ENCODE assay signal across 7 mouse cellular contexts in genomic region chr7:127341861-127342260, GRCm38 (mm10). TPM values are rescaled to one million over a fixed set of nuclear protein-coding genes. Genes with fewer than 3 reads are reported as not detected.
DNase-seq lines count a peak whose midpoint lies in the region; ATAC-seq and TF ChIP-seq lines count a peak whose summit lies in the region.
"Not testable (repeated sequence)": the region's sequence is repeated elsewhere in the genome, so short reads cannot be mapped to it uniquely, and the experiment has no call there.

No protein-coding gene starts in this region.

- WGBS in forebrain, embryonic 13.5 days: 95% methylated on average over 6 of the region's 6 CpGs
- WGBS in kidney, adult 2 months: 77% methylated on average over 6 of the region's 6 CpGs
- WGBS in kidney, embryonic 16.5 days: 92% methylated on average over 6 of the region's 6 CpGs
- 85% methylated on average over 6 of the region's 6 CpGs for WGBS in liver, adult 2 months
- WGBS in lung, postnatal 0 days: 76% methylated on average over 6 of the region's 6 CpGs
- 91% methylated on average over 6 of the region's 6 CpGs for WGBS in midbrain, embryonic 11.5 days

- not testable (repeated sequence) for H3K4me2 ChIP-seq in forebrain, embryonic 13.5 days; kidney, embryonic 16.5 days (replicated peaks; ENCODE audit: low read depth, low read length); lung, postnatal 0 days (replicated peaks; ENCODE audit: low read depth, low read length); midbrain, embryonic 11.5 days

- not testable (repeated sequence) for TF ChIP-seq CTCF in kidney, adult 2 months (conservative IDR thresholded peaks at IDR 0.05; ENCODE audit: insufficient read depth, insufficient read length, low read depth, low read length); liver, adult 2 months (IDR thresholded peaks at IDR 0.05; ENCODE audit: low read depth, low read length); lung, postnatal 0 days (IDR thresholded peaks at IDR 0.05)

- H3K4me3 ChIP-seq in forebrain, embryonic 13.5 days; kidney, adult 2 months (ENCODE audit: insufficient read depth, low read depth, low read length); kidney, embryonic 16.5 days (ENCODE audit: low read length); liver, adult 2 months (ENCODE audit: insufficient read depth, low read depth, low read length); lung, postnatal 0 days (ENCODE audit: low read depth, low read length); midbrain, embryonic 11.5 days (ENCODE audit: low read depth, low read length): not testable (repeated sequence)

- peak overlapping the region; percentile 21 for H3K9ac ChIP-seq in forebrain, embryonic 13.5 days
- H3K9ac ChIP-seq in kidney, embryonic 16.5 days (replicated peaks; ENCODE audit: low read length); liver, adult 2 months (ENCODE audit: low read depth, low read length); lung, postnatal 0 days (replicated peaks; ENCODE audit: low read depth); midbrain, embryonic 11.5 days (ENCODE audit: low read length): not testable (repeated sequence)

- ATAC-seq in forebrain, embryonic 13.5 days; kidney, embryonic 16.5 days (ENCODE audit: low FRiP score, low TSS enrichment); lung, postnatal 0 days; midbrain, embryonic 11.5 days (ENCODE audit: low FRiP score): not testable (repeated sequence)

- H3K36me3 ChIP-seq in forebrain, embryonic 13.5 days (ENCODE audit: poor library complexity, severe bottlenecking): peaks cover 32% of the 10 kb centered on the region
- H3K36me3 ChIP-seq in kidney, adult 2 months (ENCODE audit: control insufficient read depth, insufficient read depth, low read length); liver, adult 2 months (ENCODE audit: control insufficient read depth, insufficient read depth, low read length); lung, postnatal 0 days (ENCODE audit: insufficient read depth, low read length); midbrain, embryonic 11.5 days (ENCODE audit: control insufficient read depth, insufficient read depth, low read length): not testable (repeated sequence)
- peaks cover 23% of the 10 kb centered on the region for H3K36me3 ChIP-seq in kidney, embryonic 16.5 days (ENCODE audit: insufficient read depth, low read length)

- not testable (repeated sequence) for TF ChIP-seq EP300 in lung, postnatal 0 days (IDR thresholded peaks at IDR 0.05)

- H3K79me2 ChIP-seq in liver, adult 2 months (ENCODE audit: control insufficient read depth, insufficient read depth, low read length): peaks cover 13% of the 10 kb centered on the region; the same call in 1 of the 2 replicates

- not testable (repeated sequence) for H3K27ac ChIP-seq in forebrain, embryonic 13.5 days; lung, postnatal 0 days (ENCODE audit: low read length); midbrain, embryonic 11.5 days (ENCODE audit: low read depth, low read length)
- H3K27ac ChIP-seq in kidney, adult 2 months (ENCODE audit: insufficient read depth, low read depth, low read length): peak overlapping the region; percentile 64
- H3K27ac ChIP-seq in kidney, embryonic 16.5 days (ENCODE audit: low read length): peak overlapping the region; percentile 74
- H3K27ac ChIP-seq in liver, adult 2 months (replicated peaks; ENCODE audit: insufficient read depth, low read depth, low read length): peak overlapping the region; percentile 3; the same call in 1 of the 2 replicates

- peaks cover 17% of the 10 kb centered on the region for H3K4me1 ChIP-seq in forebrain, embryonic 13.5 days
- H3K4me1 ChIP-seq in kidney, adult 2 months (ENCODE audit: control insufficient read depth, insufficient read depth, low read length): peaks cover 32% of the 10 kb centered on the region
- peaks cover 18% of the 10 kb centered on the region for H3K4me1 ChIP-seq in kidney, embryonic 16.5 days (ENCODE audit: insufficient read depth, low read length)
- peaks cover 13% of the 10 kb centered on the region for H3K4me1 ChIP-seq in liver, adult 2 months (ENCODE audit: control insufficient read depth, insufficient read depth, low read length)
- not testable (repeated sequence) for H3K4me1 ChIP-seq in lung, postnatal 0 days (ENCODE audit: insufficient read depth, low read depth, low read length)
- H3K4me1 ChIP-seq in midbrain, embryonic 11.5 days (ENCODE audit: control insufficient read depth, insufficient read depth, low read length): peaks cover 13% of the 10 kb centered on the region

- not testable (repeated sequence) for TF ChIP-seq POLR2A in kidney, adult 2 months (IDR thresholded peaks at IDR 0.05; ENCODE audit: low read depth, low read length); liver, adult 2 months (IDR thresholded peaks at IDR 0.05; ENCODE audit: extremely low read depth, insufficient read depth, low read length)

- H3K9me3 ChIP-seq in forebrain, embryonic 13.5 days (replicated peaks); kidney, embryonic 16.5 days (ENCODE audit: low read length); lung, postnatal 0 days (ENCODE audit: low read length); midbrain, embryonic 11.5 days (ENCODE audit: control insufficient read depth, low read length): not testable (repeated sequence)

- not testable (repeated sequence) for H3K27me3 ChIP-seq in forebrain, embryonic 13.5 days; kidney, adult 2 months (replicated peaks; ENCODE audit: control insufficient read depth, insufficient read depth, low read length); kidney, embryonic 16.5 days (ENCODE audit: insufficient read depth, low read length); liver, adult 2 months (ENCODE audit: control insufficient read depth, insufficient read depth, low read length); lung, postnatal 0 days (replicated peaks; ENCODE audit: insufficient read depth, low read length); midbrain, embryonic 11.5 days (ENCODE audit: control insufficient read depth, insufficient read depth, low read length)

- DNase-seq in kidney, adult 2 months: peak; percentile 3
- not testable (repeated sequence) for DNase-seq in liver, adult 2 months (ENCODE audit: extremely low read depth, low read depth, low spot score)
- peak; percentile 44 for DNase-seq in lung, postnatal 0 days (ENCODE audit: low spot score)
- DNase-seq in lung, postnatal 25 days (ENCODE audit: low spot score): peak; percentile 34
- peak; percentile 28 for DNase-seq in midbrain, embryonic 11.5 days (ENCODE audit: low spot score, missing footprints)

RNA-seq across cellular contexts. Expression of gene Zfp768, which starts 3.5 kb away (rescaled TPM):
- polyA plus RNA-seq in forebrain, embryonic 13.5 days (2015; fragmentation: Nextera tagmentation; extraction: Ambion mirVana): 11.8 and 12.6 TPM in 2 replicates
- 36.7 and 52.0 TPM in 2 replicates for polyA plus RNA-seq in kidney, adult 2 months (2012; rRNA removed)
- 25.4 and 25.5 TPM in 2 replicates for polyA plus RNA-seq in kidney, embryonic 16.5 days (2015; fragmentation: Nextera tagmentation; extraction: Ambion mirVana)
- total RNA-seq in liver, adult 2 months (2014; rRNA removed): 7.7 and 9.5 TPM in 2 replicates
- 21.2 and 28.0 TPM in 2 replicates for polyA plus RNA-seq in liver, adult 2 months (2012; rRNA removed)
- 12.5 and 12.8 TPM in 2 replicates for polyA plus RNA-seq in lung, postnatal 0 days (2015; fragmentation: Nextera tagmentation; extraction: Ambion mirVana)
- polyA plus RNA-seq in midbrain, embryonic 11.5 days (2014; fragmentation: Nextera tagmentation; extraction: Ambion mirVana): 5.8 and 7.5 TPM in 2 replicates

RNA-seq across cellular contexts. Expression of gene Zfp747, which starts 34.0 kb away (rescaled TPM):
- polyA plus RNA-seq in forebrain, embryonic 13.5 days (2015; fragmentation: Nextera tagmentation; extraction: Ambion mirVana): 6.4 and 8.6 TPM in 2 replicates
- polyA plus RNA-seq in kidney, adult 2 months (2012; rRNA removed): 6.5 and 7.2 TPM in 2 replicates
- 10.6 and 11.3 TPM in 2 replicates for polyA plus RNA-seq in kidney, embryonic 16.5 days (2015; fragmentation: Nextera tagmentation; extraction: Ambion mirVana)
- total RNA-seq in liver, adult 2 months (2014; rRNA removed): 3.6 and 3.7 TPM in 2 replicates
- 3.0 and 4.0 TPM in 2 replicates for polyA plus RNA-seq in liver, adult 2 months (2012; rRNA removed)
- 7.3 and 7.9 TPM in 2 replicates for polyA plus RNA-seq in lung, postnatal 0 days (2015; fragmentation: Nextera tagmentation; extraction: Ambion mirVana)
- polyA plus RNA-seq in midbrain, embryonic 11.5 days (2014; fragmentation: Nextera tagmentation; extraction: Ambion mirVana): 6.4 and 6.5 TPM in 2 replicates

RNA-seq across cellular contexts. Expression of gene 9130019O22Rik, which starts 45.1 kb away (rescaled TPM):
- 5.3 and 5.5 TPM in 2 replicates for polyA plus RNA-seq in forebrain, embryonic 13.5 days (2015; fragmentation: Nextera tagmentation; extraction: Ambion mirVana)
- polyA plus RNA-seq in kidney, adult 2 months (2012; rRNA removed): 3.3 and 3.4 TPM in 2 replicates
- 6.8 and 7.0 TPM in 2 replicates for polyA plus RNA-seq in kidney, embryonic 16.5 days (2015; fragmentation: Nextera tagmentation; extraction: Ambion mirVana)
- total RNA-seq in liver, adult 2 months (2014; rRNA removed): 2.0 and 2.3 TPM in 2 replicates
- polyA plus RNA-seq in liver, adult 2 months (2012; rRNA removed): 1.6 and 2.0 TPM in 2 replicates
- polyA plus RNA-seq in lung, postnatal 0 days (2015; fragmentation: Nextera tagmentation; extraction: Ambion mirVana): 4.7 and 5.4 TPM in 2 replicates
- 6.1 and 6.5 TPM in 2 replicates for polyA plus RNA-seq in midbrain, embryonic 11.5 days (2014; fragmentation: Nextera tagmentation; extraction: Ambion mirVana)

RNA-seq across cellular contexts. Expression of gene Itgal, which starts 45.8 kb away (rescaled TPM):
- polyA plus RNA-seq in forebrain, embryonic 13.5 days (2015; fragmentation: Nextera tagmentation; extraction: Ambion mirVana): 0.19 and 0.26 TPM in 2 replicates
- polyA plus RNA-seq in kidney, adult 2 months (2012; rRNA removed): 2.9 and 7.2 TPM in 2 replicates
- polyA plus RNA-seq in kidney, embryonic 16.5 days (2015; fragmentation: Nextera tagmentation; extraction: Ambion mirVana): 1.0 and 1.4 TPM in 2 replicates
- 4.3 and 5.2 TPM in 2 replicates for total RNA-seq in liver, adult 2 months (2014; rRNA removed)
- 3.9 and 6.8 TPM in 2 replicates for polyA plus RNA-seq in liver, adult 2 months (2012; rRNA removed)
- 3.7 and 3.8 TPM in 2 replicates for polyA plus RNA-seq in lung, postnatal 0 days (2015; fragmentation: Nextera tagmentation; extraction: Ambion mirVana)
- 0.63 and 0.69 TPM in 2 replicates for polyA plus RNA-seq in midbrain, embryonic 11.5 days (2014; fragmentation: Nextera tagmentation; extraction: Ambion mirVana)

RNA-seq across cellular contexts. Expression of gene E430018J23Rik, which starts 51.6 kb away (rescaled TPM):
- 6.0 and 7.2 TPM in 2 replicates for polyA plus RNA-seq in forebrain, embryonic 13.5 days (2015; fragmentation: Nextera tagmentation; extraction: Ambion mirVana)
- 5.5 and 7.4 TPM in 2 replicates for polyA plus RNA-seq in kidney, adult 2 months (2012; rRNA removed)
- 8.3 and 8.8 TPM in 2 replicates for polyA plus RNA-seq in kidney, embryonic 16.5 days (2015; fragmentation: Nextera tagmentation; extraction: Ambion mirVana)
- total RNA-seq in liver, adult 2 months (2014; rRNA removed): 4.9 and 5.8 TPM in 2 replicates
- polyA plus RNA-seq in liver, adult 2 months (2012; rRNA removed): 5.4 and 7.7 TPM in 2 replicates
- 3.7 and 4.6 TPM in 2 replicates for polyA plus RNA-seq in lung, postnatal 0 days (2015; fragmentation: Nextera tagmentation; extraction: Ambion mirVana)
- polyA plus RNA-seq in midbrain, embryonic 11.5 days (2014; fragmentation: Nextera tagmentation; extraction: Ambion mirVana): 5.0 and 6.4 TPM in 2 replicates
